Mouse (Mus musculus): ENCODE data around the gene Naxd. TPM values are rescaled to one million over a fixed set of nuclear protein-coding genes. Genes with fewer than 3 reads are reported as not detected.
"Not testable (repeated sequence)": the region's sequence is repeated elsewhere in the genome, so short reads cannot be mapped to it uniquely, and the experiment has no call there.

Naxd gene
- polyA plus RNA-seq, 1 experiment from 2014 or later, result 94.4 TPM

- not testable (repeated sequence) for H3K4me3 ChIP-seq (replicated peaks); H3K9me3 ChIP-seq; H3K27ac ChIP-seq; H3K36me3 ChIP-seq; H3K9ac ChIP-seq; H3K4me2 ChIP-seq (replicated peaks); ATAC-seq; H3K27me3 ChIP-seq (replicated peaks)
- 85% methylated on average over 4 of the region's 4 CpGs for WGBS
- H3K4me1 ChIP-seq (replicated peaks), result peaks cover 16% of the 10 kb centered on the region; the same call in 1 of the 2 replicates
Measured at GRCm38 (mm10) chr8:11551497-11551896, 54.2 kb downstream of the Naxd start.

DNA sequence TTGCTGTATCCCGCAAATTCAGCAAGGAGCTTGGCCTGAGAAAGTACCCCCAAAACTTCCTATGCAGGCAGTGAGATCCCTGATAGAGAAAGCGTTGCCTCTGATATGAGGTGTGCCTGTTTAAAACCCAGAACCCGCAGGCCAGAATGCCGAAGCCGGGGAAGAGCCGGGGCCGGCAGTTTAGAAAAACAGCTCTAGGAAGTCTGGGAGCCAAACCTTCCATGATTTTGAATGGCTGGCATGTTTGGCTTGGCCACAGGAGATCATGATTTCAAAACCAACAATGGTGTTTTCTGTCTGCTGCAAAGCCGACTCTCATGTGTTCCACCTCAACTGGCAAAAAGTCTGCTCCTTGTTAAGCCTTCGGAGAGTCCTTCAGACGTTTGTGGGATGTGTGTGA lies 55.1 kb downstream of the Naxd start:
- H3K27me3 ChIP-seq (replicated peaks), result no peaks in the 10 kb centered on the region
- peaks cover 16% of the 10 kb centered on the region; the same call in 1 of the 2 replicates for H3K4me1 ChIP-seq (replicated peaks)
- H3K4me2 ChIP-seq (replicated peaks), result no peak overlapping the region
- no peak overlapping the region for H3K27ac ChIP-seq
- 86% methylated on average over 10 of the region's 10 CpGs for WGBS
- no peak for ATAC-seq
- no peaks in the 10 kb centered on the region for H3K36me3 ChIP-seq
- H3K9ac ChIP-seq, result no peak overlapping the region
- H3K4me3 ChIP-seq (replicated peaks), result no peak overlapping the region
- H3K9me3 ChIP-seq, result no peaks in the 10 kb centered on the region

DNA sequence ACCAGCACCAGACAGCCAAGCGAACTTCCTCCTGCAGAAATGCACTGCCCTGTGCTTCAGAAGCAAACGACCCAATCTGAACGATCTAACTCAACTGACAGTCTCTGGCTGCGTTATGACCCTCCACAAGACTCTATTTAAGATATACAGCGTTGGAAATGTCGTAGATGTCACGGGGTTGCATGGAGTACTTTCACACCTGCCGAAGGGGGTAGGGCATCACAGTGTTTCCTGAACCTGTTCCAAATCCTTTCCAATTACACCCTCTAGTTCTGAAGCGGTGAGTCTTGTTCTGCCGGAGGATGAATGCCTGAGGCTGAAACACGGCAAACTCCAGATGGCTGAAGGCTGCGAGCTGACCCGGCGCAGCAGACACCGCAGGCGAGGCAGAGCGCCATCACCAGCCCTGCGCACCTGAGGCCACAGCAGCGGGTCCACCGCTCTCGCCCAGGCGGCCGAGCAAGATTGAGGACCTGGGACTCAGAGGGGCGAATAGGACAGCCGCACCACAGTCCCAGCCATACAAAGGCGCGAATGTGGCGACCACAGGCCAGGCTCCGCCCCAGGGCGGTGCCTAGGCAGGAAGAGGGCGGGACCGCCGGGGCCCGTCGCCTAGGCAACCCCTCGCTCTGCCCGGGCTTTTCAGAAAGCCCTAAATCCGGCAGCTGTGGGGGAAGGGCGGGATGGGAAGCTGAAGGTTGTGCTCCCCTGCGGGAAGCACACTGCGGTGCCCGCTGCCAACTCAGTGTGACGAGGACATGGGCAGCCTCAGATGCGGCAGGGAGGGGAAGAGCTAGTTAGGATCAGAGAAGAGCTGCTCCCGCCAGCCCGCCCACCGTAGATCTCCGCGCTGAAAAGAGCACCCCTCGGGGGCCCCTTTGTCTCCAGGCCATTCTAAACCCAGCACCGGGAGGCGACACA lies 57.8 kb downstream of the Naxd start, which contains the start of gene Ing1:
Gene Ing1, plus strand, starts transcription at position 773 of the 921 bp plus-strand sequence.
- peak within 1 kb of the TSS; percentile 99 for H3K27ac ChIP-seq
- WGBS, result under 1% methylated on average over 52 of the region's 52 CpGs
- ATAC-seq, result peak; percentile 81
- H3K9me3 ChIP-seq, result no peaks in the 10 kb centered on the region
- no peaks in the 10 kb centered on the region for H3K36me3 ChIP-seq
- H3K4me1 ChIP-seq (replicated peaks), result peaks cover 21% of the 10 kb centered on the region
- peak within 1 kb of the TSS; percentile 92 for H3K4me3 ChIP-seq (replicated peaks)
- peak within 1 kb of the TSS; percentile 82 for H3K4me2 ChIP-seq (replicated peaks)
- H3K9ac ChIP-seq, result peak within 1 kb of the TSS; percentile 94
- no peaks in the 10 kb centered on the region for H3K27me3 ChIP-seq (replicated peaks)

GRCm38 (mm10) chr8:11555720-11556591 lies 58.6 kb downstream of the Naxd start:
- ATAC-seq, result peak; percentile 87
- Histone ChIP-seq H3K36me3 (no peaks in the 10 kb centered on the region), H3K4me2 (replicated peaks) (peak overlapping the region; percentile 82), H3K9me3 (no peaks in the 10 kb centered on the region), H3K9ac (peak overlapping the region; percentile 94), H3K27ac (peak overlapping the region; percentile 99), H3K4me1 (replicated peaks) (peaks cover 18% of the 10 kb centered on the region), H3K27me3 (replicated peaks) (no peaks in the 10 kb centered on the region), H3K4me3 (replicated peaks) (peak overlapping the region; percentile 92)
- under 1% methylated on average over 103 of the region's 103 CpGs for WGBS

DNA sequence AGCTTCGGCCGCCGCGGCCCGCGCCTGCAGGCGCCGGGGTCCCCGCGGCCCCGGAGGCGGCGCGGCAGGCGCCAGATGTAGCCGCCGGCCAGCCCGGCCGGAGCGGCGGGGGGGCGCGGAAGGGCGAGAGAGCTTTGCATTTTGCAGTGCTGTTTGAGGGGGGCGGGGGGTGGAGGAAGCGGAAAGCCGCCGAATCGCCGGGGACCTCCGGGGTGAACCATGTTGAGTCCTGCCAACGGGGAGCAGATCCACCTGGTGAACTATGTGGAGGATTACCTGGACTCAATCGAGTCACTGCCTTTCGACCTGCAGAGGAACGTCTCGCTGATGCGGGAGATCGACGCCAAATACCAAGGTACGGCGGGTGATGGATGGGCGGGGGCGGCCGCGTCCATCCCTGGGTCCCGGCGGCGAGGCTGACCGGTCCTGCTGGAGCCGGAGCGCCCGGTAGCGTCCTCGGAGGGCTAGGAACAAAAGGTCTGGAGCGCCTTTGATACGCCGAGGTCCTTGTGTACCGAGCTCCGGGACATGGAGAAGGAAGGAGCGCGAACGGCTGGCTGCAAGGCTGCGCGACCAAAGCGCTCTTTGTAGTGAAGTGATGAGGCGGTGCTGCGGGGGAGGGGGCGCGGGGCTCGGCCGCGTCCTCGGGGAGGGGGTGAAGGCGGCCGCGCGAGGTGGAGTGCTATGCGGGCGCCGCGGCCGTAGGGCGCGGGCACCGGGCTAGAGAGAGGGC lies 59.6 kb downstream of the Naxd start:
- peak overlapping the region; percentile 92 for H3K4me3 ChIP-seq (replicated peaks)
- peak overlapping the region; percentile 82 for H3K4me2 ChIP-seq (replicated peaks)
- peaks cover 8% of the 10 kb centered on the region for H3K36me3 ChIP-seq
- WGBS, result under 1% methylated on average over 82 of the region's 85 CpGs
- no peak for ATAC-seq
- H3K4me1 ChIP-seq (replicated peaks), result peaks cover 17% of the 10 kb centered on the region
- peak overlapping the region; percentile 99 for H3K27ac ChIP-seq
- no peaks in the 10 kb centered on the region for H3K9me3 ChIP-seq
- H3K27me3 ChIP-seq (replicated peaks), result no peaks in the 10 kb centered on the region
- H3K9ac ChIP-seq, result peak overlapping the region; percentile 94

- peak; percentile 0 for ATAC-seq
- H3K27me3 ChIP-seq (replicated peaks), result no peaks in the 10 kb centered on the region
- 0% methylated on average over 32 of the region's 32 CpGs for WGBS
Measured at GRCm38 (mm10) chr8:11557424-11557767, 60.1 kb downstream of the Naxd start.

DNA sequence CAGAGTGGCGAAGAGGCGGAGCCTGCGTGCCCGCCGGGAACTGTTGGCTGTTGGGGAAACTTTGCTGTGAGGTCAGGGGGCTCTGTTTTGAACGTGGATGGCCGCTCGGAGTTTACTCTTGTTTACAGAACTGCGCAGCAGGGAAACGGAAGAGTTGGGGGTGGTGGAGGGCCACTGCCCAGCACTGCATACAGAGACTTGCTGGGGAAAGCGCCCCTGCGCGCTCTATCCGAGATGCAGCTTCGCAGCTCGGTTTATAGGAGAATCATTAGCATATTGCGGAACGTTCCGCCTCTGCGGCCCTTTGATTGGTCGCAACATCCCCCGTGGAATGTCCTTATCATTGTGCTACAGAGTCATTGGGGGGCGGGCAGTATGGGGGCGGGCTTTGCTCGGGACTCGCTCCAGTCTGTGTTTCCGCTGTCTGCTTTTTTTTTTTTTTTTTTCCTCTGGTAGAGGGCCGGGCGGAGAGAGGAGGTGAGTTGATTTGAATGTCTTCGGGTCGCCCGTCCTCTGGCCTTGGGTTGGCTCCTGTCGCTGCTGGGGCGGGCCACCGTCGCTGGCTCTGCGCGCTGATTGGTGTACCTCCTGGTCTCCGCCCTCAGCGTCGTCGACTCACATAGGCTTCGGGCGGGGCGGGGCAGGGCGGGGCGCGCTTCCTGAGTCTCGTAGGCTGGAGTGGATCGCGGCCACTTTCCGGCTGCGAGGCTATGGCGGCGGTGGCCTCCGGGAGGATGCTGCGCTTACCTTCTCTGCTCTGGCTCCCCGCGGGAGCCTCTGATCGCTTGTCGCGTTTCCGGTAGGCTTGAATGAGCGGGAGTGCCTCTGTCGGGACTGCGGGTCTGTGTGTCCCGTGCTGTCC lies 60.7 kb downstream of the Naxd start:
- ATAC-seq, result peak; percentile 83
- H3K4me2 ChIP-seq (replicated peaks), result peak overlapping the region; percentile 82
- no peaks in the 10 kb centered on the region for H3K27me3 ChIP-seq (replicated peaks)
- H3K36me3 ChIP-seq, result peaks cover 12% of the 10 kb centered on the region
- WGBS, result under 1% methylated on average over 67 of the region's 67 CpGs
- peaks cover 17% of the 10 kb centered on the region for H3K4me1 ChIP-seq (replicated peaks)
- no peaks in the 10 kb centered on the region for H3K9me3 ChIP-seq
- H3K4me3 ChIP-seq (replicated peaks), result peak overlapping the region; percentile 92
- peak overlapping the region; percentile 94 for H3K9ac ChIP-seq
- H3K27ac ChIP-seq, result peak overlapping the region; percentile 99

More at GRCm38 (mm10) chr8:11557424-11557767, 60.1 kb downstream of the Naxd start:
- peaks cover 12% of the 10 kb centered on the region for H3K36me3 ChIP-seq
- H3K27ac ChIP-seq, result peak overlapping the region; percentile 99
- H3K4me1 ChIP-seq (replicated peaks), result peaks cover 17% of the 10 kb centered on the region
- no peaks in the 10 kb centered on the region for H3K9me3 ChIP-seq
- peak overlapping the region; percentile 94 for H3K9ac ChIP-seq
- H3K4me2 ChIP-seq (replicated peaks), result peak overlapping the region; percentile 82
- H3K4me3 ChIP-seq (replicated peaks), result peak overlapping the region; percentile 92

DNA sequence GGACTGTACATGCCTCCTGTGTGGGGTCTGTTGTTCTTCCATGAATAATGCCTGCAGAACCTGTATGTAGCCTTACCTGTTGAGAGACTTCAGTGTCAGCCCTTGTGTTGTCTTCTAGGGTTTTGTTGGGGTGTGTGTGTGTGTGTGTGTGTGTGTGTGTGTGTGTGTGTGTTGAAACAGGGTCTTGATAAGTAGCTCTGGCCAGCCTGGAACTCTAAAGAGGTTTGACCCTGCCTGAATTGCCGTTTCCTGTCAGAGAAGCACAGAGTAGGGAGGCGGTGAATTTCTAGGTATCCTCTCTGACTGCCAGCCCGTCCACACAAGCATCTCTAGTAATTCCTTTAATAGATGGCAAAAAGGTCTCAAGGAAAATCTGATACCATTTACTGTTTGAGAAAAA lies 62.2 kb downstream of the Naxd start:
- Histone ChIP-seq H3K27me3 (replicated peaks) (no peaks in the 10 kb centered on the region), H3K27ac (no peak overlapping the region), H3K9me3 (no peaks in the 10 kb centered on the region), H3K4me1 (replicated peaks) (peaks cover 12% of the 10 kb centered on the region), H3K36me3 (peaks cover 24% of the 10 kb centered on the region), H3K9ac (no peak overlapping the region), H3K4me3 (replicated peaks) (no peak overlapping the region), H3K4me2 (replicated peaks) (peak overlapping the region; percentile 61)
- 57% methylated on average over 3 of the region's 3 CpGs for WGBS
- no peak for ATAC-seq

- Histone ChIP-seq H3K9me3 (no peaks in the 10 kb centered on the region), H3K4me2 (replicated peaks) (no peak overlapping the region), H3K27me3 (replicated peaks) (no peaks in the 10 kb centered on the region), H3K9ac (no peak overlapping the region), H3K36me3 (peaks cover 26% of the 10 kb centered on the region), H3K4me3 (replicated peaks) (no peak overlapping the region), H3K27ac (no peak overlapping the region), H3K4me1 (replicated peaks) (peaks cover 10% of the 10 kb centered on the region)
- ATAC-seq, result no peak
- 83% methylated on average over 9 of the region's 9 CpGs for WGBS
Measured at GRCm38 (mm10) chr8:11560220-11560619, 62.9 kb downstream of the Naxd start.

- 82% methylated on average over 5 of the region's 5 CpGs for WGBS
- Histone ChIP-seq H3K36me3 (peaks cover 33% of the 10 kb centered on the region), H3K27ac (no peak overlapping the region), H3K9me3 (no peaks in the 10 kb centered on the region), H3K4me1 (replicated peaks) (peaks cover 4% of the 10 kb centered on the region), H3K9ac (no peak overlapping the region), H3K4me3 (replicated peaks) (no peak overlapping the region), H3K27me3 (replicated peaks) (no peaks in the 10 kb centered on the region), H3K4me2 (replicated peaks) (no peak overlapping the region)
- no peak for ATAC-seq
Measured at GRCm38 (mm10) chr8:11564236-11564635, 66.9 kb downstream of the Naxd start.

Data from intestine, embryonic 15.5 days (tissue).